Mouse (Mus musculus): ENCODE data around the gene Hcar2.

GRCm38 (mm10) chr5:123890987-123891386 lies 25.7 kb upstream of the Hcar2 start:
- no peak for TF ChIP-seq POLR2A (IDR thresholded peaks at IDR 0.05; ENCODE audit: insufficient read depth, low read depth, low read length)
- no peak for TF ChIP-seq CTCF (IDR thresholded peaks at IDR 0.05)

All from heart, adult 2 months (tissue).